Mouse (Mus musculus): Measurements from ENCODE around the gene Actr1a. TPM values are rescaled to one million over a fixed set of nuclear protein-coding genes. Genes with fewer than 3 reads are reported as not detected.

Gene Actr1a
- total RNA-seq, 2 experiments from 2014 or later: 100 to 106 TPM

DNA sequence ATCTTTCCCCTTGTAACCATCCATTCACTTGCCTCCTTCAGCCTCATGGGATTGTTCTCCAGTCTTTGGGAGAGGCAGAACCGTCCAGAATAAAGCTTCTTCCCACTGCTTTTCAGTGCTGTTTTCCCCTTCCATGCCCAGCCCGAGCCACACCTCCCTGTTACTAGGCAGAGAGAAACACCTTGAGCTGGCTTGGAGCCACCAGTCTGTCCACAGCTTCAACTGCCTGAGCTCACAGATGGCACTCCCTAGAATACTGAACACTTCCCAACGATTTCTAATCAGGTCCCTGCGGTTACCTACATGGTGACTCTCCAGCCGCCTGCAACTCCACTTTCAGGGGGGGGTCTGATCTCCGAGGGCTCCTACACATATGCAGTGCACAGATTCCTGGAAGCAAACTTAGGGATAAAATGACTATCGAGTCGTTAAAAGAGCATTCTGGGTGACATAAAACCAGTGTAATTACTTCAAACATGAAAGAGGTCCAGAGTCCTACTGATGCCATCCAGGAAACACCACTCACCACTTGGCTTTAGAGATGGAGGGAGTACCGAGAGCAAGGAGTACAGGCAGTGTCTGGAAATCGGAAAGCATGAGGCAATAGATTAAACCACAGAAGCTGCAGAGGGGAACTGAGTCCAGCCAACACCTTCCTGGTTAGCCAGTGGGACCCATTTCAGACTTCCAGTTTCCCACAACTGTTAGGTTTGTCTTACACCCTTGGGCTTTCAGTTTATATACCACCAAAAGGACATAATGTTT is 45.2 kb downstream of the Actr1a start, which contains the start of gene 2310034G01Rik:
TSS of gene 2310034G01Rik (minus strand) at position 135 of the 765 bp plus-strand sequence.
- no peak for DNase-seq

DNA sequence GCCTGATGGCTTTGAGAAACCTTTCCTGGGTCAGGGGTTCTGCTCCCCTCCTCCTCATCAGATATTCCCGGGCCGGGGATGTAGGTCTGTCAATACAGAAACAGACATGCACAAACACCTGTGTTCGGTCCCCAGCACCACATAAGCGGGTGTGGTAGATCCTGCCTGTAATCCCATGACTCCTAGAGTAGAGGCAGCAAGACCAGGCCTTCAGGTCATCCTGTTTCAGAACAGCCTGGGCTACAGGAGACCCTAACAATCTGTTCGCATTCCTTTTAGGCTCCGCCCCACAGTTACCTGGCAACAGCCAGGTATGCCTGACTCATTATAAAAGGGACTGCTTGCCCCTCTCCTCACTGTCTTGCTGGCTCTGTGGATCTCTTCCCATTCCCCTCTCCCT is 46.0 kb downstream of the Actr1a start:
- DNase-seq: no peak

DNA sequence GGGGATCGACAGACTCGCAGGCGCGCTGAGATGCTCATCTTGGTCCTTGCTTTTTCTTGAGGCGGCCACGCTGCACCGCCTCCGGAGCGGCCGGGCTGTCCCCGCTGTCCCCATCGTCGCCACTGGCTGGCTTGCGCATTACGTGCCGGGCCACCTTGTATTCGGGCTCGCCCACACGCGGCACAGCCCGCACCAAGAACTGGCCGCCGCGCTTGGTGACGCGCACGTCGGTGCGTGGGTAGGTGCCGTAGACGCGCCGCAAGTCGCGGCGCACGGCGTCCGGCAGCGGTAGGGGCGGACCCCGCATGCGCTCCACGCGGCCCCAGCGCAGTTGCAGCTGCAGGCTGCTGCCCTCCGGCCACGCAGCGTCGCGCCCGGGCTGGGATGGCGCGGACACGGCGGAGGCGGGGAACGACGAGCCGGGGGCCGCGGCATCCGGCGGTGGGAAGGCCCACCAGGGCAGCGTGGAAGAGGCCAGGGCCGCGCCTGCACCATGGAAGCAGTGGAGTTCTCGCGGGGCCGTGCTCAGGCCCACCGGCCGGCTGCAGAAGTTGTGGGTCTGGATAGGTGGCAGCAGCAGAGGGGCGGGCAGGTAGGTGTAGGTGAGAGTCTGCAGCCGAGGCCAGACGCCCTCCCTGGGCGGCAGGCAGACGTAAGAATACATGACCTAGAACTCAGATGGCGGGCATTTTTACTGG is 46.6 kb downstream of the Actr1a start:
- peak; percentile 88 for DNase-seq

DNA sequence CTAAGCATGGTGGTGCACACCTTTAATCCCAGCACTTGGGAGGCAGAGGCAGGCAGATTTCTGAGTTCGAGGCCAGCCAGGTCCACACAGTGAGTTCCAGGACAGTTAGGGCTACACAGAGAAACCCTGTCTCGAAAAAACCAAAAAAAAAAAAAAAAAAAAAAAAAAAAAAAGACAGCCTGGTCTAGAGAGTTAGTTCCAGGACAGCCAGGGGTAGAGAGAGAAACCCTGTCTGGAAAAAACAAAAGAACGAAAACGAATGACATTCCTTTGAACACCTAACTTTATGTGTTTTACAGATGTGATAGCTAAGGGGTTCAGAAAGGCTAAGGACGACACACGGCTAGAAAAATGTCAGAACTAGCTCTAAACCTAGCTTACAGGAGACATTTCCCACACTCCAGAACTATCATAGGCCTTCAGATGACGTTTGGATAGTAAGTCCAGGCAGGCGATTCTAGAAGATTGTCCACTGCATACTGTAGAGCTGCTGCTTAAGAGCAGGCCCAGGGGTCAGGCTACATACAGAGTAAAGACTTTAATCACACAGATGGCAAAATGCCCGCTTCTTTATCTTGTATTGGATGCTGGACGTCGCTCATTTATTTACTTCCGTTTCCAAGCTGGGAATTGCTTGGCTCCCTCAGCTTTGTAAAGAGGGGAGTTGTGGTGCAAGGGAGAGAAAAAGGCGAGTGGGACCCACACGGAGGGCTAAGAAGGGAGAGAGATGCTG is 47.4 kb downstream of the Actr1a start:
- DNase-seq: no peak

GRCm38 (mm10) chr19:46347146-46347545 is 48.4 kb downstream of the Actr1a start:
- DNase-seq: no peak

GRCm38 (mm10) chr19:46344710-46345419 is 50.7 kb downstream of the Actr1a start:
- no peak for DNase-seq

- DNase-seq: peak; percentile 66
Measured at GRCm38 (mm10) chr19:46339287-46339971, 56.1 kb downstream of the Actr1a start.

DNA sequence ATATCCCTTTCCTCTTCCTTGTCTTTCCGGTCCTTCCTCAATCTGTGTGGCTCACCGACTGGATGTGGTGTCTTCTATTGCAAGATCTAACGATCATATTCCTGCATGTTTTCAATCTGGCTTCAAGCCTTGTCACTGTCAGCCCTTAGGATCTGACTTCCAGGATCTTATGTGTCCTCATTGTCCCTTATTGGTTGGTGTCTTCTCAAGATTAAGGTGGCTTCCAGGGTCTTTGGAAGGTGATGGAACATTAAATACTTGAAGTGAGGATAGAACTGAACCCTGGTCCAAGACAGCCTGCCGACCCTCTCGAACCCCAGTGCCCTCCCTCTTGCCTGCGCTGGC is 56.6 kb downstream of the Actr1a start:
- DNase-seq: no peak

- peak; percentile 98 for DNase-seq
Measured at GRCm38 (mm10) chr19:46338331-46338936, 57.1 kb downstream of the Actr1a start, which contains the start of gene Cuedc2. TSS of gene Cuedc2 (minus strand) at chr19:46338702.

DNA sequence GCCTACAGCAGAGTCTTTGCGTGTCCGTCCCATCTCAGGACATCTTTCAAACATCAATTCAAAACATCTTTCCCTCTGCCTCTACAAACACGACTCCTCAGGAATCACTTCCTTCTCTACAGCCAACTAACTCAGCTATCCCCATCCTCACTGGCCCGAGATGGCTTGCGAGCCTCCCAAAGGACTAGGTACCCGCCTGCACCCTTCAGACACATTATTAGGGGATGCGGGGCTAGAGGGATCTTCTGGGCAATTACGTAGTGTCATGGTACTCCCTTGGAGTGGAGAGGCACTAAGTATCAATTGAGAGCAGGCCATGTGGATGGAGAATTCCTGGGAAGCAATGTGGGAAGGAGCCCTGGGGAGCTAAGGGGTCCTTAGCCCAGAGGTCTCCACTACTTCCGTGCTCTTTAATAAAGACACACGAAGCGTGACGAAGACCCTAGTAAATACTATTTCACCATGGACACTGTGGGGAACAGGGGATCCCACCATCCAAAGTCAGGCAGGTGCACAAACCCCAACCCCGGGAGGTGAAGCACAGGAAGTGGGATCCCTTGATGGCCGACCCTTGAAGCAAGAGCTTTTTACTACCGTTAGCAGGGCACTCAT is 57.7 kb downstream of the Actr1a start:
- no peak for DNase-seq

DNA sequence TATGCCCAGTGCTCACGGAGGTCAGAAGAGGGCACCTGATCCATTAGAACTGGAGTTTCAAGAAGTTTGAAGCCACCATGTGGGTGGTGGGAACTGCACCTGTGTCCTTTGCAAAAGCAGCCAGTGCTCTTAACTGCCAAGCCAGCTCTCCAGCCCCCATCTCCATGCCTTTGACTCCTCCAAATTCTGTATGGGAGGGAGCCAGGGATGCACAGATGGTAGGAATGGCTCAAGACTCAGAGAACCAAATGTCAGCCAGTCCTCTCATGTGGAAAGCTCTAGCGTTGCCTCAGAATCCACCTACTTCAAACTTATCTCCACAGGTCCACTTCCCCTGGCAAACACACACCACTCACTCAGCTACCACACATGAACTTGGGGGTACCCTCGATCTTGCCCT is 61.6 kb downstream of the Actr1a start:
- DNase-seq: no peak

DNA sequence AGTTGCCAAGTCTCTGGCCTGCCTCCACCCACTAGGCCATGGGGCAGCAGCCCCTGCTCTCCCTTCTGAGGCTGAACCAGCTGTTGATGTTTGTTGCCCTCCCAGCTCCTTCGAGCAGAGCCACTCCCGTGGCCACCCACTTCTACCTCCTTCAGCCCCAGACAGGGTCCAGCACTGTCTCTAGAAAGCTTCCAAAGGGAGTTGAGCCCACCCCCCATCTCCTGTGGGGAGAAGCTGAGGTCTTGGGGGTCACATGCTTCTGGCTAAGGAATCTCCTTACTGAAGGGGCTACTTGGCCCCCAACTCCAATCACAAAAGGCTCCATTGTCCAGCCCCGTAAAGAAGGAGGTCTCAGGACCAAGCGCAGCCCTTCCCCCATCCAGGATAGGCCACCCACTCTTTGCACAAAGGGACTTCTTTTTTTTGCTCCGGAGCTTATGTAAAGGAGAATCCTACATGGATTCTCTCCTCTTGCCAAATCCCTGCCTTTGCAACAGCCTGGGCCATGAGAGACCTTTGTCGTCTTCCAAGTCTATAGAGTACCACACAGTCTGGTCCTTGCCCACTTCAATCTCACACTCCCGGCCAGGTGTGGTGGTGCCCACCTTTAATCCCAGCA is 62.7 kb downstream of the Actr1a start:
- no peak for DNase-seq

DNA sequence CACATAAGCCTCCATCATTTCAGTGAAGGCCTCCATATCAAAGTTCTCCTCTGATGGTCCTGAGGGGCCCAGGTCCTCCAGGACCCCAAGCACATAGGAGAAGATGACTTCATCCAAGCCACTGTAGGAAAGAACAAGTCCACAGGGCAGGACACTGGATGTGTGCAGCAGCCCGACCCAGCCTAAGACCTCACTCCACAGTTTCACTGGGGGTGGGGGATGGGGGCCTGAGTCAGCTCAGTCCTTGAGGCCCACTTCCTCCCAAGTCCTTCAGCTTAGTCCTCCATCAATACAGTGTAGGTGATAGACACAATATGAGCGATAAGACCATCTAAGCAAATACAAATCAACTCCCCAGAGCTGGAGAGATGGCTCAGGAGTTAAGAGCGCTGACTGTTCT is 63.6 kb downstream of the Actr1a start:
- DNase-seq: no peak

DNA sequence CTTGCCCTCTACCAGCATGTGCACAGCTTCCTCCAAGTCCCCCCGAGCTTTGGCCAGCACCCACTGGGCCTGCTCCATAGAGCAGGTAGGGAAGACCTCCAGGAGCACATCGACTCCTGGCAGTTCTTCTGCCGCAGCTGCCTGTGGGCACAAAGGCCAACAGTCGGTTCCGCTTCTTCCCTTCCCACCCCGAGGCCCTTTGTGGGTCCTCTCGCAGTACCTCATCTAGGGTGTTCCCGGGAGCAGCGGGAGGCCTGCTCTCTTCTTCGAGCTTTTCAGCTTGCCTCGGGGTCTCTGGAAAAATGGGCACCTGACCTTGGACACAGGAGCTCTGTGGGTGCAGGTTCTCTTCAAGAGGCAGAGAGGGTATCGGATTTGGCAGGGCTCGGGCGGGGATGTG is 64.2 kb downstream of the Actr1a start:
- DNase-seq: no peak

DNA sequence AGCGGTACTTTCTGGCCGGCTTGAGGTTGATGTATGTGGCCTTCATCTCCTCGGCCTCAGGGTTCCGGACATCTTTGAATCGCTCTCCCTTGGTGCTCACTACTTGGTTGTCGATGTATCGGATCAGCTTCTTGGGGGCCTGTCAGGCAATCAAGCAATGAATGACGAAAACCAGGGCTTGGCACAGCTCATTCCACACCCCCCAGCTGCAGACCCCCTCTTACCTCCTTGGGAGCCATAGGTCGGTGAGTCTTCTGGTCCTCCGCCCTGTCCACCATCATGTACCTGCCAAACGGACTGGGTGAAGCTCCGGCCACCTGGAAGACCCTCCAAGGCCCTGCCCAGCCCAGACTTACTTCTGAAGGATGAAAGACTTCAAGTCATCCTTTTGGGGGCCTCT is 64.9 kb downstream of the Actr1a start:
- no peak for DNase-seq

- peak; percentile 91 for DNase-seq
Measured at GRCm38 (mm10) chr19:46329951-46330350, 65.6 kb downstream of the Actr1a start.

- no peak for DNase-seq
Measured at GRCm38 (mm10) chr19:46329031-46329641, 66.4 kb downstream of the Actr1a start.

DNA sequence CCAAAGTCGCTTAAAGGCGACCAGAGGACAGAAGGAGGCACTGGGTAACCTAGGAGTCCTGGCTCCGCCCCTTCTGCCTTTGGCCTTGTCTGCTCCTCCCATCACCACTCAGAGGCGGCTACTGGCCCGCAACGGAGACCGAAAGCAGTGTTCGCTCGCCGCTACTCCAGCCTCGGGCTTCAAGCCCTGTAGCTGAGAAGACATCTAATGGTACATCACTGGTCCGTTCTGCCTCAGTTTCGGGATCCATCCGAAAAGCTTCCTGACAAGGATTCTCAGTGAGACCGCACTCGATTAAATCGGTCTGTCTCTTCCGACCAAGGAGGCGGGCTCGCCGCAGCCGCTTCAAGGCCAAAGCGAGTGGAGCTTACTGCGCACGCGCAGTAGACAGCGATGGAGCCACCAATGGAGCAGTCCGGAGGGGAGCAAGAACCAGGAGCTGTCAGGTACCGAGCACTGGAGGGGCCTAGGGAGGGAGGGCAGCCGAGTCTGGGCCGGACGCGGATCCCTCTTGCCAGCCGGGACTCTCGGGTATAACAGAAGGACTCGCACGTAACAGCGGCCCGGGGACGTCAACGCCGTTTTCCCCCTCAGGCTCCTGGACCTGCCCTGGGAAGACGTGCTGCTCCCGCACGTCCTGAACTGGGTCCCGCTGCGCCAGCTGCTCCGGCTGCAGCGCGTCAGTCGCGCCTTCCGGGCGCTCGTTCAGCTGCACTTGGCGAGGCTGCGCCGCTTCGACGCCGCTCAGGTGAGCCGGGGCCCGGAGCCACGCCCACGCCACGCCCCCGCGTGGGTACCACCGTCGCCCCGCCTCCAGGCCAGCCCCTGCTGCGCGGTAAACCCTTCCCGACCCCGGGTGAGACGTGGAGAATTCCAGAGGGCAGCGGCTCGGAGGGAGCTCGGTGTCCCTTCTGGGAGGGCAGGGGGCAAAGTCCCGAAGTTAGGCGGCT is 67.2 kb downstream of the Actr1a start, which contains the start of gene Fbxl15:
TSS of gene Fbxl15 (plus strand) at position 104 of the 950 bp plus-strand sequence.
- DNase-seq: peak; percentile 94
